Mouse (Mus musculus): ENCODE measurements around the gene Npc2.
A peak's percentile ranks its signal among the peaks of the same experiment; 100 is the strongest.

Gene Npc2

GRCm38 (mm10) chr12:84784604-84785381 lies 11.8 kb upstream of the Npc2 start:
- DNase-seq (ENCODE audit: low read depth, low spot score): peak; percentile 85

GRCm38 (mm10) chr12:84776229-84776628 lies 3.3 kb upstream of the Npc2 start:
- no peak for DNase-seq (ENCODE audit: low read depth, low spot score)

- DNase-seq (ENCODE audit: low read depth, low spot score): peak; percentile 27
These were observed 1.4 kb upstream of the Npc2 start for GRCm38 (mm10) chr12:84774376-84774775.

GRCm38 (mm10) chr12:84773476-84773875 lies 524 bp upstream of the Npc2 start:
- no peak for DNase-seq (ENCODE audit: low read depth, low spot score)

GRCm38 (mm10) chr12:84771981-84772520 lies 901 bp downstream of the Npc2 start:
- DNase-seq (ENCODE audit: low read depth, low spot score): no peak

- DNase-seq (ENCODE audit: low read depth, low spot score): no peak
These were observed 3.3 kb downstream of the Npc2 start for GRCm38 (mm10) chr12:84769624-84770023.

GRCm38 (mm10) chr12:84767510-84767909 lies 5.4 kb downstream of the Npc2 start:
- DNase-seq (ENCODE audit: low read depth, low spot score): no peak

GRCm38 (mm10) chr12:84766113-84766735 lies 6.7 kb downstream of the Npc2 start:
- no peak for DNase-seq (ENCODE audit: low read depth, low spot score)

GRCm38 (mm10) chr12:84765506-84765905 lies 7.4 kb downstream of the Npc2 start:
- DNase-seq (ENCODE audit: low read depth, low spot score): no peak

GRCm38 (mm10) chr12:84764756-84765155 lies 8.2 kb downstream of the Npc2 start:
- DNase-seq (ENCODE audit: low read depth, low spot score): no peak

- DNase-seq (ENCODE audit: low read depth, low spot score): no peak
These were observed 9.3 kb downstream of the Npc2 start for GRCm38 (mm10) chr12:84763577-84764218.

GRCm38 (mm10) chr12:84762532-84762931 lies 10.4 kb downstream of the Npc2 start:
- no peak for DNase-seq (ENCODE audit: low read depth, low spot score)

- DNase-seq (ENCODE audit: low read depth, low spot score): no peak
These were observed 13.9 kb downstream of the Npc2 start for GRCm38 (mm10) chr12:84759063-84759462.

- DNase-seq (ENCODE audit: low read depth, low spot score): no peak
These were observed 16.9 kb downstream of the Npc2 start for GRCm38 (mm10) chr12:84756016-84756415.

GRCm38 (mm10) chr12:84755008-84755695 lies 17.8 kb downstream of the Npc2 start:
- peak; percentile 22 for DNase-seq (ENCODE audit: low read depth, low spot score)

GRCm38 (mm10) chr12:84752131-84752977 lies 20.6 kb downstream of the Npc2 start:
- no peak for DNase-seq (ENCODE audit: low read depth, low spot score)

GRCm38 (mm10) chr12:84750661-84751060 lies 22.3 kb downstream of the Npc2 start:
- DNase-seq (ENCODE audit: low read depth, low spot score): peak; percentile 42

GRCm38 (mm10) chr12:84748134-84748533 lies 24.8 kb downstream of the Npc2 start:
- DNase-seq (ENCODE audit: low read depth, low spot score): peak; percentile 27

GRCm38 (mm10) chr12:84745700-84746099 lies 27.3 kb downstream of the Npc2 start:
- DNase-seq (ENCODE audit: low read depth, low spot score): no peak

GRCm38 (mm10) chr12:84743496-84743895 lies 29.5 kb downstream of the Npc2 start:
- no peak for DNase-seq (ENCODE audit: low read depth, low spot score)

- no peak for DNase-seq (ENCODE audit: low read depth, low spot score)
These were observed 39.6 kb downstream of the Npc2 start for GRCm38 (mm10) chr12:84733366-84733765.

All from skeletal muscle tissue, adult 2 months (tissue).